Comparison of ENCODE assay signal across 8 mouse cellular contexts in the genomic region with DNA sequence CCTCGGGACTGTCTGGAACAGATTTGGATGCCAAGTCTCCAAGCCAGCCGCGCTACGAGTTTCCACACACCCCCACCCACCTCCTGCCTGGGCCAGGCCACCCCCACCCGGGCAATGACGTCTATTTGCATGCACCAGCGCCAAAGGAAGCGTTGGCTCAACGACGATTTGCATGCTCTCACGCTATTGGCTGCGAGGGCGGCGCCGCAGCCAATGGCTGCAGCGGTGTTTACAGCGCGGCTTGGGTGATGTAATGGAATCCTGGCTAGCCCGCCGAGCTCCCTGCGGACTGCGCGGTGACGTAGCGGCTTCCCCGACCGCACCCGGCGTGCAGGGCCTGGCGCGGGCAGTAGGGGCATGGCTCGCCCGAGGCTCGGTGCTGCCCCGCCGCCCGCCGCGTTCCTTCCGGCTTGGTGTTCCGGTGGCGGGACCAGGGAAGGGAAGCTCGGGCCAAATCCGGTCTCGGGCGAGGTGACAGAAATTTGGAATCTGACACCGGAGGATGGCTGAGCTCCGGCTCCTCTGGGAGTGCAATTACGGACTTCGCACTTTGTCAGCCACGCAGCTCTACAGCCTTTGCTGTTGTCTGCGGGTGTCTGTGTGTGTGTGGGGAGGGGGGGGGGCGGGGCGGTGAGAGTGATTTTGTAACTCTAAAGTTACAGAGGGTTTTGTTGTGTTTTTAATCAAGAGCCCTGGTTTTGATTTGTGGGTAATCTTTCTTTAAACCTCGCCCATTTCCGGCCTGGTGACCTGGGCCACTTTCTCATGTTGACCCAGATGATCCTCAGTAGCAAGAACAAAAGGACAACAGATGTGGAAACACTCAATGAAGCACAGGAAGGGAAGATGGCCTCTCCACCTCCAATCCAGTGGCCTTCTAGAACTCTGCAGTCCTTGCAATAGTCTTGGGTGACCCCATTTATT. TPM values are rescaled to one million over a fixed set of nuclear protein-coding genes. Genes with fewer than 3 reads are reported as not detected.
A peak's percentile ranks its signal among the peaks of the same experiment; 100 is the strongest.
DNase-seq lines count a peak whose midpoint lies in the region; ATAC-seq and TF ChIP-seq lines count a peak whose summit lies in the region.

No protein-coding gene starts in this region.

- peak overlapping the region; percentile 30 to 61 (median 41) for H3K4me3 ChIP-seq in CH12.LX (replicated peaks in 1 of 3; ENCODE audit: low read depth in 2 of 3, low read length in 2 of 3, poor library complexity in 1 of 3)
- peak overlapping the region; percentile 46 for H3K4me3 ChIP-seq in forebrain, embryonic 12.5 days (replicated peaks)
- H3K4me3 ChIP-seq in heart, postnatal 0 days (ENCODE audit: low read depth, low read length), result peak overlapping the region; percentile 37
- peak overlapping the region; percentile 48 for H3K4me3 ChIP-seq in liver, embryonic 16.5 days (ENCODE audit: low read depth, low read length)
- H3K4me3 ChIP-seq in neural tube, embryonic 13.5 days, result peak overlapping the region; percentile 46
- peak overlapping the region; percentile 74 for H3K4me3 ChIP-seq in testis, adult 2 months (ENCODE audit: control insufficient read depth, low read depth, low read length)

- peak; percentile 70 for TF ChIP-seq POLR2A in CH12.LX (IDR thresholded peaks at IDR 0.05; ENCODE audit: low read depth, low read length)
- TF ChIP-seq POLR2A in testis, adult 2 months (IDR thresholded peaks at IDR 0.05; ENCODE audit: control insufficient read depth, low read depth, low read length), result no peak; the same call in 1 of the 2 replicates

- H3K4me2 ChIP-seq in CH12.LX (ENCODE audit: insufficient read depth, low read depth, poor library complexity, severe bottlenecking), result peak overlapping the region; percentile 68
- peak overlapping the region; percentile 71 for H3K4me2 ChIP-seq in forebrain, embryonic 12.5 days
- peak overlapping the region; percentile 60 for H3K4me2 ChIP-seq in heart, postnatal 0 days (ENCODE audit: low read depth, low read length)
- peak overlapping the region; percentile 66 for H3K4me2 ChIP-seq in liver, embryonic 16.5 days (ENCODE audit: low read depth, low read length)
- H3K4me2 ChIP-seq in neural tube, embryonic 13.5 days, result peak overlapping the region; percentile 55

- no peak overlapping the region for H3K27ac ChIP-seq in CH12.LX (ENCODE audit: insufficient read depth, low read depth)
- peak overlapping the region; percentile 77 for H3K27ac ChIP-seq in forebrain, embryonic 12.5 days
- peak overlapping the region; percentile 95 for H3K27ac ChIP-seq in heart, postnatal 0 days (ENCODE audit: low read depth)
- peak overlapping the region; percentile 74 for H3K27ac ChIP-seq in liver, embryonic 16.5 days (ENCODE audit: low read length)
- peak overlapping the region; percentile 78 for H3K27ac ChIP-seq in neural tube, embryonic 13.5 days (replicated peaks)
- H3K27ac ChIP-seq in testis, adult 2 months (ENCODE audit: control insufficient read depth, insufficient read depth, low read depth, low read length), result peak overlapping the region; percentile 78

- 3% methylated on average over 53 of the region's 56 CpGs for WGBS in forebrain, embryonic 12.5 days
- 1% methylated on average over 56 of the region's 56 CpGs for WGBS in heart, postnatal 0 days
- WGBS in liver, embryonic 16.5 days (ENCODE audit: insufficient replicate concordance), result 1% methylated on average over 56 of the region's 56 CpGs
- WGBS in neural tube, embryonic 13.5 days, result 2% methylated on average over 56 of the region's 56 CpGs

- TF ChIP-seq CTCF in CH12.LX (conservative IDR thresholded peaks at IDR 0.05 in 1 of 2, IDR thresholded peaks at IDR 0.05 in 1 of 2; ENCODE audit: low read depth in 2 of 2, low read length in 2 of 2), result 0 out of 4 replicates have a peak, but pooled peaks of 1 of the 2 experiments have one; percentile 15
- TF ChIP-seq CTCF in heart, postnatal 0 days (IDR thresholded peaks at IDR 0.05; ENCODE audit: low read depth), result no peak; the same call in 1 of the 2 replicates
- TF ChIP-seq CTCF in testis, adult 2 months (IDR thresholded peaks at IDR 0.05; ENCODE audit: control insufficient read depth, insufficient read depth, insufficient replicate concordance, low read depth, low read length), result no peak

- DNase-seq in CH12.LX (ENCODE audit: extremely low read depth), result peak; percentile 99
- peak; percentile 86 for DNase-seq in c-Kit-positive CD71-positive TER-119-positive erythroid progenitor cells, embryonic 14.5 days (ENCODE audit: low spot score)
- DNase-seq in heart, postnatal 0 days (ENCODE audit: low spot score), result peak; percentile 98
- DNase-seq in kidney, postnatal 4 days, result peak; percentile 95 to 97

- H3K9ac ChIP-seq in CH12.LX (ENCODE audit: insufficient read depth, low read depth), result 0 out of 2 replicates have a peak overlapping the region, but pooled peaks have one; percentile 4
- peak overlapping the region; percentile 51 for H3K9ac ChIP-seq in forebrain, embryonic 12.5 days
- peak overlapping the region; percentile 52 for H3K9ac ChIP-seq in heart, postnatal 0 days (replicated peaks; ENCODE audit: low read depth, low read length)
- H3K9ac ChIP-seq in liver, embryonic 16.5 days (ENCODE audit: low read depth, low read length), result peak overlapping the region; percentile 53; the same call in 1 of the 2 replicates
- H3K9ac ChIP-seq in neural tube, embryonic 13.5 days, result peak overlapping the region; percentile 66

- in situ Hi-C loops in CH12.LX (cut with MboI; ENCODE audit: low pct_ligation_motif_present, low pct_unique_long_range_greater_than_20kb, low sequenced_read_pairs), result no loop called here

- no peaks in the 10 kb centered on the region for H3K79me2 ChIP-seq in CH12.LX (replicated peaks; ENCODE audit: control insufficient read depth, extremely low read depth, insufficient read depth, poor library complexity, severe bottlenecking)

- ATAC-seq in forebrain, embryonic 12.5 days (ENCODE audit: low FRiP score), result peak; percentile 99
- ATAC-seq in heart, postnatal 0 days (ENCODE audit: insufficient read depth, low read depth), result peak; percentile 92
- ATAC-seq in liver, embryonic 16.5 days (ENCODE audit: low read depth), result peak; percentile 97
- ATAC-seq in neural tube, embryonic 13.5 days (ENCODE audit: low read depth), result peak; percentile 98

- TF ChIP-seq RAD21 in CH12.LX (IDR thresholded peaks at IDR 0.05; ENCODE audit: low read depth, low read length), result no peak

- TF ChIP-seq EP300 in CH12.LX (IDR thresholded peaks at IDR 0.05; ENCODE audit: low read length), result peak; percentile 17; the same call in 1 of the 2 replicates
- TF ChIP-seq EP300 in heart, postnatal 0 days (IDR thresholded peaks at IDR 0.05; ENCODE audit: low read depth), result peak; percentile 82

- dilution Hi-C loops in CH12.LX (cut with MboI; ENCODE audit: extremely low pct_ligation_motif_present, extremely low pct_unique_long_range_greater_than_20kb, low sequenced_read_pairs), result no loop called here

- H3K4me1 ChIP-seq in CH12.LX (ENCODE audit: control insufficient read depth in 1 of 2, insufficient read depth in 2 of 2), result peaks cover 3 to 35% of the 10 kb centered on the region in 2 experiments
- peaks cover 10% of the 10 kb centered on the region for H3K4me1 ChIP-seq in forebrain, embryonic 12.5 days
- H3K4me1 ChIP-seq in heart, postnatal 0 days (ENCODE audit: control insufficient read depth, insufficient read depth), result peaks cover 44% of the 10 kb centered on the region
- H3K4me1 ChIP-seq in liver, embryonic 16.5 days (ENCODE audit: control insufficient read depth, low read depth, low read length), result peaks cover 12% of the 10 kb centered on the region
- peaks cover 11% of the 10 kb centered on the region for H3K4me1 ChIP-seq in neural tube, embryonic 13.5 days (replicated peaks)
- peaks cover 10% of the 10 kb centered on the region for H3K4me1 ChIP-seq in testis, adult 2 months (ENCODE audit: control insufficient read depth, insufficient read depth, low read length)

- peaks cover 22% of the 10 kb centered on the region for H3K9me3 ChIP-seq in CH12.LX (replicated peaks; ENCODE audit: low read length)
- H3K9me3 ChIP-seq in forebrain, embryonic 12.5 days, result no peaks in the 10 kb centered on the region
- no peaks in the 10 kb centered on the region for H3K9me3 ChIP-seq in heart, postnatal 0 days (replicated peaks; ENCODE audit: control insufficient read depth, low read length)
- no peaks in the 10 kb centered on the region for H3K9me3 ChIP-seq in liver, embryonic 16.5 days (replicated peaks; ENCODE audit: control insufficient read depth, low read length)
- no peaks in the 10 kb centered on the region for H3K9me3 ChIP-seq in neural tube, embryonic 13.5 days

- H3K27me3 ChIP-seq in CH12.LX (replicated peaks), result peaks cover 34% of the 10 kb centered on the region
- H3K27me3 ChIP-seq in forebrain, embryonic 12.5 days, result no peaks in the 10 kb centered on the region
- no peaks in the 10 kb centered on the region for H3K27me3 ChIP-seq in heart, postnatal 0 days (ENCODE audit: control insufficient read depth, insufficient read depth, low read length)
- no peaks in the 10 kb centered on the region for H3K27me3 ChIP-seq in liver, embryonic 16.5 days (ENCODE audit: control insufficient read depth, insufficient read depth, low read depth, low read length)
- H3K27me3 ChIP-seq in neural tube, embryonic 13.5 days, result no peaks in the 10 kb centered on the region
- no peaks in the 10 kb centered on the region for H3K27me3 ChIP-seq in testis, adult 2 months (ENCODE audit: control insufficient read depth, insufficient read depth, low read length)

- no peaks in the 10 kb centered on the region for H3K36me3 ChIP-seq in CH12.LX (replicated peaks in 1 of 2; ENCODE audit: control insufficient read depth in 1 of 2, insufficient read depth in 1 of 2, low read length in 1 of 2)
- H3K36me3 ChIP-seq in forebrain, embryonic 12.5 days (replicated peaks), result no peaks in the 10 kb centered on the region
- H3K36me3 ChIP-seq in heart, postnatal 0 days (replicated peaks; ENCODE audit: control insufficient read depth, insufficient read depth, low read length), result no peaks in the 10 kb centered on the region
- H3K36me3 ChIP-seq in liver, embryonic 16.5 days (ENCODE audit: control insufficient read depth, insufficient read depth), result no peaks in the 10 kb centered on the region
- no peaks in the 10 kb centered on the region for H3K36me3 ChIP-seq in neural tube, embryonic 13.5 days
- no peaks in the 10 kb centered on the region for H3K36me3 ChIP-seq in testis, adult 2 months (ENCODE audit: control insufficient read depth, insufficient read depth, low read length)

RNA-seq across cellular contexts. Expression of gene Nr4a1, which starts 7.6 kb away (rescaled TPM):
- total RNA-seq in CH12.LX (2012; rRNA removed) (0.42 and 0.89 TPM in 2 replicates), CH12.LX (2014; rRNA removed) (0.57 and 0.60 TPM in 2 replicates)
- polyA plus RNA-seq in CH12.LX (2012; ENCODE audit: insufficient read length, low read depth), result 1.1 and 1.6 TPM in 2 replicates
- 2.9 and 3.6 TPM in 2 replicates for polyA plus RNA-seq in forebrain, embryonic 12.5 days (2016; fragmentation: Nextera tagmentation; extraction: Ambion mirVana)
- total RNA-seq in heart, postnatal 0 days (2014; rRNA removed; ENCODE audit: low replicate concordance), result 40.2 and 56.0 TPM in 2 replicates
- 7.4 and 8.6 TPM in 2 replicates for polyA plus RNA-seq in heart, postnatal 0 days (2015; fragmentation: Nextera tagmentation; extraction: Ambion mirVana)
- 0.67 and 0.69 TPM in 2 replicates for polyA plus RNA-seq in liver, embryonic 16.5 days (2015; fragmentation: Nextera tagmentation; extraction: Ambion mirVana)
- 6.4 and 7.6 TPM in 2 replicates for polyA plus RNA-seq in neural tube, embryonic 13.5 days (2015; fragmentation: Nextera tagmentation; extraction: Ambion mirVana)
- 51.4 TPM in 2 replicates for polyA plus RNA-seq in testis, adult 2 months (2012; rRNA removed)

RNA-seq across cellular contexts. Expression of gene Grasp, which starts 22.5 kb away (rescaled TPM):
- total RNA-seq in CH12.LX (2012; rRNA removed), result 2.9 and 6.7 TPM in 2 replicates
- 1.4 and 2.3 TPM in 2 replicates for total RNA-seq in CH12.LX (2014; rRNA removed)
- polyA plus RNA-seq in CH12.LX (2012; ENCODE audit: insufficient read length, low read depth), result 2.4 TPM in 2 replicates
- 4.1 and 4.7 TPM in 2 replicates for polyA plus RNA-seq in forebrain, embryonic 12.5 days (2016; fragmentation: Nextera tagmentation; extraction: Ambion mirVana)
- total RNA-seq in heart, postnatal 0 days (2014; rRNA removed; ENCODE audit: low replicate concordance), result 8.0 and 21.3 TPM in 2 replicates
- polyA plus RNA-seq in heart, postnatal 0 days (2015; fragmentation: Nextera tagmentation; extraction: Ambion mirVana), result 2.0 and 2.3 TPM in 2 replicates
- polyA plus RNA-seq in liver, embryonic 16.5 days (2015; fragmentation: Nextera tagmentation; extraction: Ambion mirVana), result 0.36 and 0.54 TPM in 2 replicates
- 4.4 and 4.8 TPM in 2 replicates for polyA plus RNA-seq in neural tube, embryonic 13.5 days (2015; fragmentation: Nextera tagmentation; extraction: Ambion mirVana)
- 1.8 and 1.9 TPM in 2 replicates for polyA plus RNA-seq in testis, adult 2 months (2012; rRNA removed)

RNA-seq across cellular contexts. Expression of gene Atg101, which starts 37.6 kb away (rescaled TPM):
- 56.9 and 58.8 TPM in 2 replicates for total RNA-seq in CH12.LX (2012; rRNA removed)
- 61.2 and 61.3 TPM in 2 replicates for total RNA-seq in CH12.LX (2014; rRNA removed)
- 49.1 and 55.9 TPM in 2 replicates for polyA plus RNA-seq in CH12.LX (2012; ENCODE audit: insufficient read length, low read depth)
- 61.9 and 63.2 TPM in 2 replicates for polyA plus RNA-seq in forebrain, embryonic 12.5 days (2016; fragmentation: Nextera tagmentation; extraction: Ambion mirVana)
- 43.7 and 61.6 TPM in 2 replicates for total RNA-seq in heart, postnatal 0 days (2014; rRNA removed; ENCODE audit: low replicate concordance)
- polyA plus RNA-seq in heart, postnatal 0 days (2015; fragmentation: Nextera tagmentation; extraction: Ambion mirVana), result 48.6 and 53.4 TPM in 2 replicates
- 25.0 and 26.1 TPM in 2 replicates for polyA plus RNA-seq in liver, embryonic 16.5 days (2015; fragmentation: Nextera tagmentation; extraction: Ambion mirVana)
- 77.9 and 84.7 TPM in 2 replicates for polyA plus RNA-seq in neural tube, embryonic 13.5 days (2015; fragmentation: Nextera tagmentation; extraction: Ambion mirVana)
- 16.4 and 17.5 TPM in 2 replicates for polyA plus RNA-seq in testis, adult 2 months (2012; rRNA removed)

RNA-seq across cellular contexts. Expression of gene 6030408B16Rik, which starts 46.5 kb away (rescaled TPM):
- total RNA-seq in CH12.LX (2012; rRNA removed), result 0.13 TPM in 1 of 2 replicates, not detected in the other
- 0.17 and 0.20 TPM in 2 replicates for total RNA-seq in CH12.LX (2014; rRNA removed)
- not detected in 2 replicates for polyA plus RNA-seq in CH12.LX (2012; ENCODE audit: insufficient read length, low read depth)
- polyA plus RNA-seq in forebrain, embryonic 12.5 days (2016; fragmentation: Nextera tagmentation; extraction: Ambion mirVana), result 0.27 and 0.28 TPM in 2 replicates
- 6.5 and 8.4 TPM in 2 replicates for total RNA-seq in heart, postnatal 0 days (2014; rRNA removed; ENCODE audit: low replicate concordance)
- 6.4 and 8.1 TPM in 2 replicates for polyA plus RNA-seq in heart, postnatal 0 days (2015; fragmentation: Nextera tagmentation; extraction: Ambion mirVana)
- polyA plus RNA-seq in liver, embryonic 16.5 days (2015; fragmentation: Nextera tagmentation; extraction: Ambion mirVana), result 0.72 and 0.81 TPM in 2 replicates
- polyA plus RNA-seq in neural tube, embryonic 13.5 days (2015; fragmentation: Nextera tagmentation; extraction: Ambion mirVana), result 0.43 and 0.60 TPM in 2 replicates
- polyA plus RNA-seq in testis, adult 2 months (2012; rRNA removed), result 8.5 and 10.4 TPM in 2 replicates

Comparison
In these comparisons a context has a peak if more than half of its experiments do, and no peak if none do; other contexts are left out.
1. H3K9ac ChIP-seq: peak in every context shown above with its lines; median percentile 66 in neural tube, embryonic 13.5 days; 53 in liver, embryonic 16.5 days; 52 in heart, postnatal 0 days; 51 in forebrain, embryonic 12.5 days; 4 in CH12.LX.